9 mouse cellular contexts compared by ENCODE assay signal in the genomic region with DNA sequence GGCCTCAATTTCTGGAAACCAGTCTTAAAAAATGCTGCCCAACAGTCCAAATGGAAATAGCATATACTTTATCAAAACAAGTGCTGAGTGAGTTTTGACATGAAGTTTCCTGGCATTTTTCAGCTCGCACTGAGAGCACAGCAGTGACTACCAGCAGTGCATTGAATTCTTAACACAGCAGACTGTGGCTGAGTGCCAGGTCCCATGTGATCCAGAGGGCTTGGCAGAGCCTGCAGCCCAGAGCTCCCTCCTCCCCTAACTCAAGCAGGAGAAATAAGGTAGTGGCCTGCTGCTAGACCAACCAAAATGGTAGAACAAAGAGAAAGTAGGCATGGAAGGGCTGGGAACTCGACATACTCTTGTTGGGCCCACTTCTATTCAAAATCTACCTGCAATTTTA.
DNase-seq lines count a peak whose midpoint lies in the region; ATAC-seq and TF ChIP-seq lines count a peak whose summit lies in the region.
"Had no signal": no experiment of that assay in that cellular context is flagged by ENCODE, and none has a peak within 500 bp of the region (broad histone marks: within the 10 kb centered on the region; RNA-seq: fewer than 3 reads in every experiment).

No protein-coding gene starts in this region.

- no peak overlapping the region for H3K9ac ChIP-seq in hindbrain, embryonic 14.5 days
- H3K9ac ChIP-seq in hindbrain, embryonic 13.5 days = no peak overlapping the region
- no peak overlapping the region for H3K9ac ChIP-seq in lung, embryonic 14.5 days
- H3K9ac ChIP-seq in stomach, postnatal 0 days (ENCODE audit: low read length) = no peak overlapping the region
- H3K9ac ChIP-seq: midbrain, embryonic 12.5 days had no signal

- no peak for TF ChIP-seq EP300 in stomach, postnatal 0 days (optimal IDR thresholded peaks at IDR 0.05)

- no peak overlapping the region for H3K4me3 ChIP-seq in hindbrain, embryonic 14.5 days (replicated peaks; ENCODE audit: low read length)
- H3K4me3 ChIP-seq in hindbrain, embryonic 13.5 days = no peak overlapping the region
- no peak overlapping the region for H3K4me3 ChIP-seq in lung, embryonic 14.5 days (ENCODE audit: low read depth, low read length)
- H3K4me3 ChIP-seq in stomach, postnatal 0 days (ENCODE audit: low read depth, low read length) = no peak overlapping the region
- H3K4me3 ChIP-seq: midbrain, embryonic 12.5 days had no signal

- DNase-seq in hindbrain, embryonic 14.5 days (ENCODE audit: low spot score) = peak; percentile 67
- peak; percentile 93 for DNase-seq in brain, embryonic 14.5 days (ENCODE audit: low read depth)
- peak; percentile 67 for DNase-seq in gastrocnemius, adult 18-20 months (ENCODE audit: low spot score)
- peak; percentile 92 for DNase-seq in kidney, postnatal 10 days
- peak; percentile 94 for DNase-seq in lung, embryonic 14.5 days
- peak; percentile 37 for DNase-seq in stomach, postnatal 0 days (ENCODE audit: low spot score)
- DNase-seq in spleen, postnatal 10 days (ENCODE audit: low spot score in 2 of 2) = no peak

- H3K4me2 ChIP-seq in hindbrain, embryonic 14.5 days (replicated peaks) = no peak overlapping the region
- no peak overlapping the region for H3K4me2 ChIP-seq in hindbrain, embryonic 13.5 days
- H3K4me2 ChIP-seq in lung, embryonic 14.5 days = no peak overlapping the region
- no peak overlapping the region for H3K4me2 ChIP-seq in stomach, postnatal 0 days (replicated peaks; ENCODE audit: low read depth)
- H3K4me2 ChIP-seq: midbrain, embryonic 12.5 days had no signal

- 76% methylated on average over 2 of the region's 2 CpGs for WGBS in hindbrain, embryonic 14.5 days
- WGBS in hindbrain, embryonic 13.5 days = 69% methylated on average over 2 of the region's 2 CpGs
- 57% methylated on average over 2 of the region's 2 CpGs for whole genome bisulfite sequencing in lung, embryonic 14.5 days
- WGBS in stomach, postnatal 0 days = 53% methylated on average over 2 of the region's 2 CpGs

- no peak overlapping the region for H3K27ac ChIP-seq in hindbrain, embryonic 14.5 days
- H3K27ac ChIP-seq in hindbrain, embryonic 13.5 days = no peak overlapping the region
- no peak overlapping the region for H3K27ac ChIP-seq in lung, embryonic 14.5 days (ENCODE audit: low read depth)
- H3K27ac ChIP-seq in stomach, postnatal 0 days (replicated peaks) = no peak overlapping the region
- H3K27ac ChIP-seq: midbrain, embryonic 12.5 days had no signal

- no peak for TF ChIP-seq POLR2A in brain, embryonic 14.5 days (IDR thresholded peaks at IDR 0.05; ENCODE audit: borderline replicate concordance, extremely low read depth, insufficient read depth, insufficient read length, poor library complexity, severe bottlenecking)

- H3K36me3 ChIP-seq in hindbrain, embryonic 14.5 days (replicated peaks; ENCODE audit: control insufficient read depth, insufficient read depth) = peaks cover 5% of the 10 kb centered on the region; the same call in 1 of the 2 replicates
- peaks cover 21% of the 10 kb centered on the region for H3K36me3 ChIP-seq in hindbrain, embryonic 13.5 days
- H3K36me3 ChIP-seq in lung, embryonic 14.5 days (ENCODE audit: insufficient read depth) = peaks cover 22% of the 10 kb centered on the region; the same call in 1 of the 2 replicates
- 0 out of 2 replicates have a peak, but pooled peaks cover 3% of the 10 kb centered on the region for H3K36me3 ChIP-seq in stomach, postnatal 0 days (ENCODE audit: control insufficient read depth, insufficient read depth, low read length)

- no peak for TF ChIP-seq CTCF in brain, embryonic 14.5 days (IDR thresholded peaks at IDR 0.05; ENCODE audit: borderline replicate concordance, extremely low read depth, insufficient read depth, insufficient read length)
- no peak for TF ChIP-seq CTCF in lung, embryonic 14.5 days (IDR thresholded peaks at IDR 0.05; ENCODE audit: low read depth)
- no peak for TF ChIP-seq CTCF in stomach, postnatal 0 days (IDR thresholded peaks at IDR 0.05; ENCODE audit: low read depth)

- ATAC-seq in hindbrain, embryonic 14.5 days (ENCODE audit: low FRiP score) = peak; percentile 57; the same call in 1 of the 2 replicates
- ATAC-seq in hindbrain, embryonic 13.5 days (ENCODE audit: low FRiP score) = no peak
- peak; percentile 94 for ATAC-seq in lung, embryonic 14.5 days (ENCODE audit: insufficient read depth)
- no peak for ATAC-seq in stomach, postnatal 0 days (ENCODE audit: low FRiP score, low TSS enrichment)

- no peaks in the 10 kb centered on the region for H3K4me1 ChIP-seq in hindbrain, embryonic 14.5 days (replicated peaks; ENCODE audit: control insufficient read depth, insufficient read depth, low read length)
- H3K4me1 ChIP-seq in hindbrain, embryonic 13.5 days (replicated peaks) = no peaks in the 10 kb centered on the region
- no peaks in the 10 kb centered on the region for H3K4me1 ChIP-seq in lung, embryonic 14.5 days (ENCODE audit: insufficient read depth)
- no peaks in the 10 kb centered on the region for H3K4me1 ChIP-seq in stomach, postnatal 0 days (replicated peaks; ENCODE audit: control insufficient read depth, insufficient read depth)
- H3K4me1 ChIP-seq: midbrain, embryonic 12.5 days had no signal

- H3K9me3 ChIP-seq in hindbrain, embryonic 14.5 days (ENCODE audit: control insufficient read depth, low read length) = peaks cover 14% of the 10 kb centered on the region
- peaks cover 10% of the 10 kb centered on the region for H3K9me3 ChIP-seq in hindbrain, embryonic 13.5 days
- H3K9me3 ChIP-seq in lung, embryonic 14.5 days (ENCODE audit: low read depth, low read length) = no peaks in the 10 kb centered on the region; the same call in 1 of the 2 replicates
- no peaks in the 10 kb centered on the region for H3K9me3 ChIP-seq in stomach, postnatal 0 days (ENCODE audit: control insufficient read depth, low read length)
- H3K9me3 ChIP-seq: midbrain, embryonic 12.5 days had no signal

- H3K27me3 ChIP-seq in hindbrain, embryonic 14.5 days (ENCODE audit: control insufficient read depth, insufficient read depth, low read length) = no peaks in the 10 kb centered on the region
- no peaks in the 10 kb centered on the region for H3K27me3 ChIP-seq in hindbrain, embryonic 13.5 days
- H3K27me3 ChIP-seq in lung, embryonic 14.5 days (ENCODE audit: insufficient read depth, low read length) = no peaks in the 10 kb centered on the region
- no peaks in the 10 kb centered on the region for H3K27me3 ChIP-seq in stomach, postnatal 0 days (ENCODE audit: control insufficient read depth, insufficient read depth, low read length)
- H3K27me3 ChIP-seq: midbrain, embryonic 12.5 days had no signal

Comparison
In these comparisons a context has a peak if more than half of its experiments do, and no peak if none do; other contexts are left out.
1. ATAC-seq: peak in hindbrain, embryonic 14.5 days (single experiment) and lung, embryonic 14.5 days (single experiment); none in hindbrain, embryonic 13.5 days (single experiment) and stomach, postnatal 0 days (single experiment).
2. DNase-seq: peak in hindbrain, embryonic 14.5 days (single experiment), brain, embryonic 14.5 days (single experiment), gastrocnemius, adult 18-20 months (single experiment), kidney, postnatal 10 days (single experiment), lung, embryonic 14.5 days (single experiment) and stomach, postnatal 0 days (single experiment); none in spleen, postnatal 10 days (0 of 2).